Mouse (Mus musculus): ENCODE measurements around the gene Rc3h1. TPM values are rescaled to one million over a fixed set of nuclear protein-coding genes. Genes with fewer than 3 reads are reported as not detected.
A peak's percentile ranks its signal among the peaks of the same experiment; 100 is the strongest.
"Not testable (repeated sequence)": the region's sequence is repeated elsewhere in the genome, so short reads cannot be mapped to it uniquely, and the experiment has no call there.

Gene Rc3h1
- 5.8 and 9.3 TPM in 2 replicates for polyA plus RNA-seq (2014; fragmentation: Nextera tagmentation; extraction: Ambion mirVana)

DNA sequence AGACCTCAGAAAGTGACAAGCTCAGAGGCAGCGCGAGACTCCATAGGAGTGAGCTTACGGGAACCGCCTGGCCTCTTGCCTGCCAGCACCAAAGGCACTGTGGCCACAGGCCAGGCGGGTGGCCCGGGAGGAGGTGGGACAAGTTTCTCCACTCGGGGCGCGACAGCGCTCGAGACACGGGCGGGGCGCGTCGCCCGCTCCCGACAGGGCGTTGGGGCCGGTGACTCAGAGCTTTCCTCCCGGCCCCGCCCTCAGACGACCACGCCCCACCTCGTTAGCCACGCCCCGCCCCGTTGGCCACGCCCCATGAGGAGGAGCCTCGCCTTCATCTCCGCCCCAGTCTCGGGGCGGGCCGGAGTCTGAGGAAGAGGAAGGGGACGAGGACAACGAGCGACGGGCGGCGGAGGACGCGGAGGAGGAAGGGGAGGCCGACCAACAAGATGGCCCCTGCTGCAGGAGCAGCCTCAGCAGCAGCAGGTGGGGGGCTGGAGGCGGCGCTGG, at the start of gene Rc3h1:
Gene Rc3h1 (plus strand): TSS at position 362 of the 501 bp plus-strand sequence.
- ATAC-seq (replicated peaks; ENCODE audit: insufficient number of reproducible peaks, low FRiP score, low TSS enrichment) = peak; percentile 93

DNA sequence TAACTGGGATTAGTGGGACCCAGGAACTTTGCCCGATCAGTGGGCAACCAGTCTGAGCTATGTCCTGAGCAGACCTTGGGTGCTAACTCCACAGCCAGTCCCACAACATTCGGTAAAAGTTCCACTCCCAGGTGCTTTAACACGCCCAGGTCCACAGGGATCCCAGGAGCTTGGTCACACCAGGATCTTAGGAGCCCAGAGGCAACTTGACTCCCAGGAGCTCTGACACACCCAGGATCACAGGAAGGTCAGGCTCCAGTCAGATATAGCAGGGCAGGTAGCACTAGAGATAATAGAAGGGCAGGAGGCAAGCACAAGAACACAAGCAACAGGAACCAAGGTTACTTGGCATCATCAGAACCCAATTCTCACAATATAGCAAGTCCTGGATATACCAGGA, 48.1 kb upstream of the Rc3h1 start:
- no peaks in the 10 kb centered on the region for H3K36me3 ChIP-seq (ENCODE audit: control insufficient read depth, insufficient read depth, low read length)
- H3K4me3 ChIP-seq (ENCODE audit: low read depth, low read length) = no peak overlapping the region
- H3K4me2 ChIP-seq = no peak overlapping the region
- no peak for ATAC-seq (replicated peaks; ENCODE audit: insufficient number of reproducible peaks, low FRiP score, low TSS enrichment)
- H3K27me3 ChIP-seq (ENCODE audit: control insufficient read depth, insufficient read depth, low read length) = no peaks in the 10 kb centered on the region
- H3K9ac ChIP-seq (ENCODE audit: low read depth, low read length) = no peak overlapping the region
- no peaks in the 10 kb centered on the region for H3K4me1 ChIP-seq (ENCODE audit: control insufficient read depth, insufficient read depth, low read length)
- no peak overlapping the region for H3K27ac ChIP-seq (ENCODE audit: low read depth, low read length)
- WGBS (ENCODE audit: insufficient replicate concordance) = 60% methylated on average over 3 of the region's 3 CpGs
- no peaks in the 10 kb centered on the region for H3K9me3 ChIP-seq (replicated peaks; ENCODE audit: control insufficient read depth, low read length)

More for the DNA sequence above, at the start of gene Rc3h1:
- peak within 1 kb of the TSS; percentile 97 for H3K9ac ChIP-seq (ENCODE audit: low read depth, low read length)
- H3K4me1 ChIP-seq (ENCODE audit: control insufficient read depth, insufficient read depth, low read length) = peaks cover 8% of the 10 kb centered on the region
- WGBS (ENCODE audit: insufficient replicate concordance) = under 1% methylated on average over 44 of the region's 45 CpGs
- peak within 1 kb of the TSS; percentile 88 for H3K4me3 ChIP-seq (ENCODE audit: low read depth, low read length)
- H3K36me3 ChIP-seq (ENCODE audit: control insufficient read depth, insufficient read depth, low read length) = no peaks in the 10 kb centered on the region
- H3K4me2 ChIP-seq = peak within 1 kb of the TSS; percentile 59
- peak within 1 kb of the TSS; percentile 94 for H3K27ac ChIP-seq (ENCODE audit: low read depth, low read length)
- no peaks in the 10 kb centered on the region for H3K9me3 ChIP-seq (replicated peaks; ENCODE audit: control insufficient read depth, low read length)
- no peaks in the 10 kb centered on the region for H3K27me3 ChIP-seq (ENCODE audit: control insufficient read depth, insufficient read depth, low read length)

DNA sequence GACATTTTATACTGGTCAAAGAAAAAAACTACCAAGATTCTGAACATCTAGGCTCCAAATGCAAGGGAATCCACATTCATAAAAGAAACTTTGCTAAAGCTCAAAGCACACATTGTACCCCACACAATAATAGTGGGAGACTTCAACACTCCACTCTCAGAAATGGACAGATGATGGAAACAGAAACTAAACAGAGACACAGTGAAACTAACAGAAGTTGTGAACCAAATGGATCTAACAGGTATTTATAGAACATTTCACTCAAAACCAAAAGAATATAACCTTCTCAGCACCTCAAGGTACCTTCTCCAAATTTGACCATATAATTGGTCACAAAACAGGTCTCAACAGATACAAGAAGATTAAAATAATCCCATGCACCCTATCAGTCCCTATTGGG, 46.3 kb upstream of the Rc3h1 start:
- not testable (repeated sequence) for H3K36me3 ChIP-seq (ENCODE audit: control insufficient read depth, insufficient read depth, low read length); H3K9me3 ChIP-seq (replicated peaks; ENCODE audit: control insufficient read depth, low read length); H3K4me2 ChIP-seq; H3K4me3 ChIP-seq (ENCODE audit: low read depth, low read length); H3K4me1 ChIP-seq (ENCODE audit: control insufficient read depth, insufficient read depth, low read length); H3K27me3 ChIP-seq (ENCODE audit: control insufficient read depth, insufficient read depth, low read length); ATAC-seq (replicated peaks; ENCODE audit: insufficient number of reproducible peaks, low FRiP score, low TSS enrichment); H3K27ac ChIP-seq (ENCODE audit: low read depth, low read length); H3K9ac ChIP-seq (ENCODE audit: low read depth, low read length)

DNA sequence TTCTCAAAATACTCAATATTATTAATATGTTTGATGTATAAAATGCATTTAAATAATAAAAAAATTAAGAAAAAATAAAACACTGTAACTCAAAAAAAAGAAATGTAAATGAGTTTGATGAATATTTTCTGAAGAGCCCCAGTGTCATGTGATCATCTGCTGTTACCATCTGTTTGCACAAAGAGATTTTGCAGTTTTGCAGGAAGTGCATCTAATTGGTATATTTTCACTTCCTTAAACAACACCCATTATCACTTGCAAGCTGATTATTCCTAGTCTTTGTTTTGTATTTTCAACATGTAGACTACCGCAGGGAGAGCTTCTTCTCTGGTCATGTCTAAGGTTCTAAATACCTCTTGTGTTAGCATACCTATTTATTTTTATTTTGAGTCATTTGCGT, 45.1 kb upstream of the Rc3h1 start:
- ATAC-seq (replicated peaks; ENCODE audit: insufficient number of reproducible peaks, low FRiP score, low TSS enrichment) = no peak
- Histone ChIP-seq H3K36me3 (ENCODE audit: control insufficient read depth, insufficient read depth, low read length) (no peaks in the 10 kb centered on the region), H3K27ac (ENCODE audit: low read depth, low read length) (no peak overlapping the region), H3K27me3 (ENCODE audit: control insufficient read depth, insufficient read depth, low read length) (no peaks in the 10 kb centered on the region), H3K9me3 (replicated peaks; ENCODE audit: control insufficient read depth, low read length) (no peaks in the 10 kb centered on the region), H3K4me2 (no peak overlapping the region), H3K9ac (ENCODE audit: low read depth, low read length) (no peak overlapping the region), H3K4me1 (ENCODE audit: control insufficient read depth, insufficient read depth, low read length) (no peaks in the 10 kb centered on the region), H3K4me3 (ENCODE audit: low read depth, low read length) (no peak overlapping the region)
- 72% methylated on average over 2 of the region's 2 CpGs for WGBS (ENCODE audit: insufficient replicate concordance)

DNA sequence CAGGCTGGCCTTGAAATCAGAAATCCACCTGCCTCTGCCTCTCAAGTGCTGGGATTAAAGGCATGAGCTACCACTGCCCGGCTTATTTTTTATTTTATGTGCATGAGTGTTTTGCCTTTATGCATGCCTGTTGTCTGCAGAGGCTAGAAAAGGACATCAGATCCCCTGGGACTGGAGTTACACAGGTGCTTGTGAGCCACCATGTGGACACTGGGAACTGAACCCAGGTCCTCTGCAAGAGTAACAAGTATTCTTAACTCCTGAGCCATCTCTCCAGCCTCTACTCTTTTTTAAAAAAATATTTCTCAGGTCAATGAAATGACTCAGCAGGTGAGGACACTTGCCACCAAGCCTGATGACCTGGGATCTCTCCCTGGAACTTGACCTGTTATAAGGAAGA, 44.6 kb upstream of the Rc3h1 start:
- ATAC-seq (replicated peaks; ENCODE audit: insufficient number of reproducible peaks, low FRiP score, low TSS enrichment) = no peak
- no peaks in the 10 kb centered on the region for H3K4me1 ChIP-seq (ENCODE audit: control insufficient read depth, insufficient read depth, low read length)
- no peak overlapping the region for H3K4me3 ChIP-seq (ENCODE audit: low read depth, low read length)
- H3K4me2 ChIP-seq = no peak overlapping the region
- no peaks in the 10 kb centered on the region for H3K36me3 ChIP-seq (ENCODE audit: control insufficient read depth, insufficient read depth, low read length)
- no peak overlapping the region for H3K9ac ChIP-seq (ENCODE audit: low read depth, low read length)
- no peaks in the 10 kb centered on the region for H3K27me3 ChIP-seq (ENCODE audit: control insufficient read depth, insufficient read depth, low read length)
- no peak overlapping the region for H3K27ac ChIP-seq (ENCODE audit: low read depth, low read length)
- WGBS (ENCODE audit: insufficient replicate concordance) = 76% methylated on average over 1 of the region's 1 CpGs
- H3K9me3 ChIP-seq (replicated peaks; ENCODE audit: control insufficient read depth, low read length) = no peaks in the 10 kb centered on the region

DNA sequence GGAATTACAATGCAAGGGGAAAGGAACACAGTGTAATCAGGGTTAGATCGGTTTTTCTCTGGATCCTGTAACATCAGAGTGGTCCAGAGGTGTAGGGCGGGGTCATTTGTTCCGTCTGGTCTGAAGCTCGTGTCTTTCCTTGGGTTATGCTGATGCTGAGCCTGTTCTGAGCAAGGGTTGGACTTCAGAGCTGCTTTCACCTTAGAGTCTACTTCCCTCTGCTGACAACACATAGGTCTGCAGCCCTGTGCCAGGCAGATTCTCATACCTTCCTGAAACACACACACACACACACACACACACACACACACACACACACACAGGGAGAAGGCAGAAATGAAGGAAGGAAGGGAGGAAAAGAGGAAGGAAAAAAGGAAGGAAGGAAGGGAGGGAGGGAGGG, 43.2 kb upstream of the Rc3h1 start:
- no peaks in the 10 kb centered on the region for H3K27me3 ChIP-seq (ENCODE audit: control insufficient read depth, insufficient read depth, low read length)
- no peak overlapping the region for H3K4me3 ChIP-seq (ENCODE audit: low read depth, low read length)
- no peaks in the 10 kb centered on the region for H3K36me3 ChIP-seq (ENCODE audit: control insufficient read depth, insufficient read depth, low read length)
- WGBS (ENCODE audit: insufficient replicate concordance) = 57% methylated on average over 4 of the region's 4 CpGs
- H3K4me2 ChIP-seq = no peak overlapping the region
- H3K27ac ChIP-seq (ENCODE audit: low read depth, low read length) = no peak overlapping the region
- no peak overlapping the region for H3K9ac ChIP-seq (ENCODE audit: low read depth, low read length)
- H3K9me3 ChIP-seq (replicated peaks; ENCODE audit: control insufficient read depth, low read length) = no peaks in the 10 kb centered on the region
- H3K4me1 ChIP-seq (ENCODE audit: control insufficient read depth, insufficient read depth, low read length) = no peaks in the 10 kb centered on the region
- no peak for ATAC-seq (replicated peaks; ENCODE audit: insufficient number of reproducible peaks, low FRiP score, low TSS enrichment)

DNA sequence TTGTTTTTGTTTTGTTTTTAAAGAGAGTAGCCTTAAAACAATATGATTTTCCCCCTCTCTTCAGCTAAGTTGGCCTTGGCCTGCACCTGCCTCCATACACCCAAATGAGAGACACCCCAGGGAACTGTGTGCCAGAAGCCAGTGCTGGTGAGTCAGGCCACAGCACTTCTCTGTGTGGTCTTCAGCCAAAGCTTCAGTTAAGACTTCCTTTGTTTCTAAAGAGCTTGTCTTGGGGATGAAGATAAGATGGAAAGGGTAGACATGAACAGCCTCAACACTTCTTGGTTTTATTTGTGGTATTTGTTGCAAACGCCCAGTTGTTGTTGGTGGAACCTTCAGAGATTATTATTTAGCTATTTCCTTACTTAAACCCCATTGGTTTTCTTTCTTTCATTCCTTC, 31.5 kb upstream of the Rc3h1 start:
- H3K9ac ChIP-seq (ENCODE audit: low read depth, low read length) = no peak overlapping the region
- no peak overlapping the region for H3K4me2 ChIP-seq
- no peaks in the 10 kb centered on the region for H3K36me3 ChIP-seq (ENCODE audit: control insufficient read depth, insufficient read depth, low read length)
- 46% methylated on average over 1 of the region's 1 CpGs for WGBS (ENCODE audit: insufficient replicate concordance)
- no peak overlapping the region for H3K4me3 ChIP-seq (ENCODE audit: low read depth, low read length)
- H3K27me3 ChIP-seq (ENCODE audit: control insufficient read depth, insufficient read depth, low read length) = no peaks in the 10 kb centered on the region
- H3K27ac ChIP-seq (ENCODE audit: low read depth, low read length) = no peak overlapping the region
- H3K9me3 ChIP-seq (replicated peaks; ENCODE audit: control insufficient read depth, low read length) = no peaks in the 10 kb centered on the region
- no peaks in the 10 kb centered on the region; the same call in 1 of the 2 replicates for H3K4me1 ChIP-seq (ENCODE audit: control insufficient read depth, insufficient read depth, low read length)
- no peak for ATAC-seq (replicated peaks; ENCODE audit: insufficient number of reproducible peaks, low FRiP score, low TSS enrichment)

DNA sequence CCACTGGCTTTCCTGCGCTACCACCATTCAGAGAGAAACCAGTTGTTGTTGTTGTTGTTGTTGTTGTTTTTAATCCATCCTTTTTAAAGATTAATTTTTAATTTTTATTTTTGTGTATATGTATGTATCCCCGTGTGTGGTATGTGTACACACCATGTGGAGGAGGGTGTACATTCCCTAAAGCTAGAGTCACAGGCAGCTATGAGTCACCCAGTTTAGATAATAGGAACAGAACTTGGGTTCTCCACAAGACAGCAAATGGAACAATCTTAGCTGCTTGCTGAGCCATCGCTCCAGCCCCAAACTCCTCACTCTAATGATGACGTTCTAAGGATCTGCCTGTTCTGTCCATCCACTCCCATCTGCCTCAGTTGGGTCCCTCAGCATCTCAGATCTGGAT, 29.2 kb upstream of the Rc3h1 start:
- Histone ChIP-seq H3K9me3 (replicated peaks; ENCODE audit: control insufficient read depth, low read length) (no peaks in the 10 kb centered on the region), H3K4me1 (ENCODE audit: control insufficient read depth, insufficient read depth, low read length) (no peaks in the 10 kb centered on the region; the same call in 1 of the 2 replicates), H3K4me2 (no peak overlapping the region), H3K4me3 (ENCODE audit: low read depth, low read length) (no peak overlapping the region), H3K27me3 (ENCODE audit: control insufficient read depth, insufficient read depth, low read length) (no peaks in the 10 kb centered on the region), H3K9ac (ENCODE audit: low read depth, low read length) (no peak overlapping the region), H3K36me3 (ENCODE audit: control insufficient read depth, insufficient read depth, low read length) (no peaks in the 10 kb centered on the region), H3K27ac (ENCODE audit: low read depth, low read length) (no peak overlapping the region)
- 83% methylated on average over 4 of the region's 4 CpGs for WGBS (ENCODE audit: insufficient replicate concordance)
- ATAC-seq (replicated peaks; ENCODE audit: insufficient number of reproducible peaks, low FRiP score, low TSS enrichment) = no peak

DNA sequence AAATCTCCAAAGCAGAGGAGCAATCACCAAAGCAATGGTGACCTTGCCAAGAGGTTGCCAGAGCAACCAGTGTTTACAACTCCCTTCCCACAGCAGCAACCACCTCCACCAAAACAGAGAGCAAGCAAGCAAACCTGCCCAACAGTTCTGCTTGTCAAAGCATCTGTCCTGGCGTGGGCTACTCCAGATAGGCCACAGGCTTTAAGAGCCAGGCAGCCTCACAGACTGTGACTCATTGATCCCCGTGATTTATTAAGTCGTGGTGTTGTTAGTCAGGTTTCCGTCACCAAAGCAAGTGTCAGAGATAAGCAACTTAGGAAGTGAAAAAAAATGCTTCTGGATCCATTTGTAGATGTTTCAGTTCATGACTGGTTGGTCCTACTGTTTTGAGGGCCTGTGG, 27.7 kb upstream of the Rc3h1 start:
- Histone ChIP-seq H3K27ac (ENCODE audit: low read depth, low read length) (no peak overlapping the region), H3K4me3 (ENCODE audit: low read depth, low read length) (no peak overlapping the region), H3K4me2 (no peak overlapping the region), H3K36me3 (ENCODE audit: control insufficient read depth, insufficient read depth, low read length) (no peaks in the 10 kb centered on the region), H3K4me1 (ENCODE audit: control insufficient read depth, insufficient read depth, low read length) (no peaks in the 10 kb centered on the region; the same call in 1 of the 2 replicates), H3K27me3 (ENCODE audit: control insufficient read depth, insufficient read depth, low read length) (no peaks in the 10 kb centered on the region), H3K9ac (ENCODE audit: low read depth, low read length) (no peak overlapping the region), H3K9me3 (replicated peaks; ENCODE audit: control insufficient read depth, low read length) (no peaks in the 10 kb centered on the region)
- no peak for ATAC-seq (replicated peaks; ENCODE audit: insufficient number of reproducible peaks, low FRiP score, low TSS enrichment)
- WGBS (ENCODE audit: insufficient replicate concordance) = 24% methylated on average over 4 of the region's 4 CpGs
